Mouse (Mus musculus) cerebellum, adult 2 months (tissue): ENCODE data around the gene Cep128.

Experiments
- CTCF ChIP-seq: fragments of 200-500 bp; IDR thresholded peaks from 2 replicates; pipeline ENCODE4 v1.5.1; 2011; ENCODE audit warnings: low read depth, mild to moderate bottlenecking, control low read depth, low read length, moderate library complexity, borderline replicate concordance; ENCODE audit not compliant: insufficient read depth
- POLR2A ChIP-seq: fragments of 200-500 bp; IDR thresholded peaks from 2 replicates; pipeline ENCODE4 v1.6.1; 2011; ENCODE audit warnings: low read length, control low read depth, borderline replicate concordance; ENCODE audit not compliant: insufficient read depth

DNA sequence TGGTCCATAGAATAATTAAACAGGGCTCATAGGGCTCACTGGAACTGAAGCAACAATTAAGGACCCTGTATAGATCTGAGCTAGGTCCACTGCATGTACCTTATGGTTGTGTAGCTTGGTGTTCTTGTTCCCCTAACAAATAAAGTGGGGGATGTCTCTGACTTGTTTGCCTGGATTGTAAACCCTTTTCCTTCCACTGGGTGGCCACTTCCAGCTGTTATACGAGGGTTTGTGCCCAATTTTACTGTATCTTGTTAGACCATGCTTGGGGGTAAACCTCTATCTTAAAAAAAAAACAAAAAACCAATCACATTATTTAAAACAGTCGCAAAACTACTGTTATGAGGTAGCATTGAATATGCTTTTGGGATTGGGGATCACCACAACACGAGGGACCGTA, 402.2 kb downstream of the Cep128 start:
- TF ChIP-seq CTCF (no peak), POLR2A (no peak)
